Mouse (Mus musculus) erythroblast, adult 5-6 weeks (primary cell): ENCODE data around the gene Ubxn6. TPM values are rescaled to one million over a fixed set of nuclear protein-coding genes. Genes with fewer than 3 reads are reported as not detected.

Experiments
- ATAC-seq: replicated peaks from 2 replicates; pipeline ENCODE4 v1.8.0; 2016; ENCODE audit warnings: moderate number of reproducible peaks, mild to moderate bottlenecking, moderate TSS enrichment, inconsistent platforms; ENCODE audit not compliant: poor library complexity, low FRiP score, severe bottlenecking
- total RNA-seq, 2 experiments: library from RNA; stranded (forward) in 1 of 2; stranded (reverse) in 1 of 2; fragments of 150-400 nt in 1 of 2; fragments of 200-764, 138-1000 nt in 1 of 2; gene quantifications; 2 replicates each; pipeline versions ENCODE4 v1.2.3 to v1.2.4; 2015 to 2017; ENCODE audit warnings: low replicate concordance in 2 of 2

Ubxn6 gene
- total RNA-seq, 2 experiments from 2014 or later = 3.1 to 15.2 TPM

GRCm38 (mm10) chr17:56031431-56031830, 43.4 kb downstream of the Ubxn6 start:
- no peak for ATAC-seq

- no peak for ATAC-seq
Observed at GRCm38 (mm10) chr17:56030919-56031318, 43.9 kb downstream of the Ubxn6 start.

- no peak for ATAC-seq
Observed at GRCm38 (mm10) chr17:56030238-56030870, 44.5 kb downstream of the Ubxn6 start.

- ATAC-seq = no peak
Observed at GRCm38 (mm10) chr17:56027801-56028441, 46.9 kb downstream of the Ubxn6 start.

GRCm38 (mm10) chr17:56026881-56027280, 47.9 kb downstream of the Ubxn6 start:
- ATAC-seq = no peak

- ATAC-seq = no peak
Observed at GRCm38 (mm10) chr17:56026303-56026702, 48.5 kb downstream of the Ubxn6 start.

- ATAC-seq = no peak
Observed at GRCm38 (mm10) chr17:56024931-56025330, 49.9 kb downstream of the Ubxn6 start.

GRCm38 (mm10) chr17:56024476-56024875, 50.4 kb downstream of the Ubxn6 start:
- no peak for ATAC-seq

GRCm38 (mm10) chr17:56023386-56023785, 51.4 kb downstream of the Ubxn6 start:
- ATAC-seq = no peak

GRCm38 (mm10) chr17:56022989-56023290, 51.9 kb downstream of the Ubxn6 start:
- ATAC-seq = no peak

- no peak for ATAC-seq
Observed at GRCm38 (mm10) chr17:56022131-56022988, 52.5 kb downstream of the Ubxn6 start.

GRCm38 (mm10) chr17:56021161-56021910, 53.5 kb downstream of the Ubxn6 start:
- no peak for ATAC-seq

- ATAC-seq = no peak
Observed at GRCm38 (mm10) chr17:56020400-56021084, 54.3 kb downstream of the Ubxn6 start.

- ATAC-seq = no peak
Observed at GRCm38 (mm10) chr17:56018347-56019131, 56.3 kb downstream of the Ubxn6 start.

GRCm38 (mm10) chr17:56017848-56018247, 57.0 kb downstream of the Ubxn6 start:
- no peak for ATAC-seq
